Mouse (Mus musculus) lung, adult 2 months (tissue): ENCODE measurements around the gene Tent4a.

Experiments used
- CTCF ChIP-seq: fragments of 200-500 bp; IDR thresholded peaks from 2 replicates; pipeline ENCODE4 v1.5.1; 2011; ENCODE audit warnings: mild to moderate bottlenecking, low read length, control low read depth; ENCODE audit not compliant: insufficient read depth
- POLR2A ChIP-seq: fragments of 200-500 bp; IDR thresholded peaks from 2 replicates; pipeline ENCODE4 v1.6.1; 2011; ENCODE audit warnings: low read depth, mild to moderate bottlenecking, control low read depth, low read length, borderline replicate concordance; ENCODE audit errors: extremely low read depth

GRCm38 (mm10) chr13:69541776-69542175, 7.4 kb upstream of the Tent4a start:
- TF ChIP-seq CTCF: no peak
- no peak for TF ChIP-seq POLR2A
